Mouse (Mus musculus): ENCODE results near the gene Galnt17. TPM values are rescaled to one million over a fixed set of nuclear protein-coding genes. Genes with fewer than 3 reads are reported as not detected.

Gene Galnt17
- polyA plus RNA-seq, 1 experiment from 2014 or later = 10.5 TPM

GRCm38 (mm10) chr5:131119896-131120295, 188.4 kb downstream of the Galnt17 start:
- H3K9me3 ChIP-seq (replicated peaks) = no peaks in the 10 kb centered on the region
- no peak overlapping the region for H3K4me3 ChIP-seq (replicated peaks)
- H3K36me3 ChIP-seq = no peaks in the 10 kb centered on the region
- peaks cover 7% of the 10 kb centered on the region; the same call in 1 of the 2 replicates for H3K4me1 ChIP-seq
- 85% methylated on average over 4 of the region's 4 CpGs for WGBS
- H3K4me2 ChIP-seq = no peak overlapping the region
- no peak for ATAC-seq (ENCODE audit: low FRiP score)
- no peak overlapping the region for H3K27ac ChIP-seq (replicated peaks)
- H3K27me3 ChIP-seq (replicated peaks) = no peaks in the 10 kb centered on the region
- H3K9ac ChIP-seq (replicated peaks) = no peak overlapping the region

DNA sequence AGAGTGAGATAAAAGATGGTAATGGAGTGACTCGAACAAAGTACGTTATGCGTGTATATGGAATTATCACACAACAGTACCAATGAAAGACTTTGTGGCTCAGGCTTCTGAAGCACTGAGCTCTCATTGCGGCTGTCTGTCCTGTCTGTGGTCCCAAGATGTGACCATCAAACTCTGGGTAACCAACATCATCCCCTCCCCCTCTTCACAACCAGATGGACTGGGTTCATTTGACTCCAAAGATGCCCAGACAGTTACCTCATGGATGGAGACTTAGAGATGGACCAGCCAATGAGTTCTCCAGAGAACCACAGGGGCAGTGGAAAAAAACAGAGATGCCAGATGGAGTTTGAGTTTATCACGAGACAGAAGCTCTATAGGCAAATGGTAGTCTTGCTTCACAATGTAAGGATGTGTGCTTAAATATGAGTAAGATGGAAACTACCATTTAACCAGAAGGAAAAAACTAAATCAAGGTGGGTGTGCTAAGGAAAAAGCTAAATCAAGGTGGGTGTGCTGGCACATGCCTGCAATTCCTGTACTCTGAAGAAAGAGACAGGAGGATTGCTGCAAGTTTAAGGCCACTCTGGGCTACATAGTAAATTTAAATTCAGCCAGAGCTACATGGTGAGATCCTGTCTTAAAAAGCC, 190.8 kb downstream of the Galnt17 start:
- Histone ChIP-seq H3K36me3 (no peaks in the 10 kb centered on the region), H3K4me1 (peaks cover 7% of the 10 kb centered on the region; the same call in 1 of the 2 replicates), H3K9me3 (replicated peaks) (no peaks in the 10 kb centered on the region), H3K9ac (replicated peaks) (no peak overlapping the region), H3K4me3 (replicated peaks) (no peak overlapping the region), H3K27ac (replicated peaks) (no peak overlapping the region), H3K4me2 (no peak overlapping the region), H3K27me3 (replicated peaks) (no peaks in the 10 kb centered on the region)
- WGBS = 90% methylated on average over 5 of the region's 5 CpGs
- no peak for ATAC-seq (ENCODE audit: low FRiP score)

- Histone ChIP-seq H3K9ac (replicated peaks) (no peak overlapping the region), H3K9me3 (replicated peaks) (no peaks in the 10 kb centered on the region), H3K36me3 (peaks cover 5% of the 10 kb centered on the region; the same call in 1 of the 2 replicates), H3K4me3 (replicated peaks) (no peak overlapping the region), H3K4me1 (no peaks in the 10 kb centered on the region), H3K4me2 (no peak overlapping the region), H3K27ac (replicated peaks) (no peak overlapping the region), H3K27me3 (replicated peaks) (no peaks in the 10 kb centered on the region)
- WGBS = 25% methylated on average over 5 of the region's 5 CpGs
- ATAC-seq (ENCODE audit: low FRiP score) = no peak
Observed at GRCm38 (mm10) chr5:131113850-131114470, 194.3 kb downstream of the Galnt17 start.

- no peaks in the 10 kb centered on the region for H3K4me1 ChIP-seq
- no peak overlapping the region for H3K4me3 ChIP-seq (replicated peaks)
- no peaks in the 10 kb centered on the region for H3K9me3 ChIP-seq (replicated peaks)
- no peak overlapping the region for H3K27ac ChIP-seq (replicated peaks)
- 93% methylated on average over 1 of the region's 1 CpGs for WGBS
- no peak overlapping the region for H3K4me2 ChIP-seq
- no peak overlapping the region for H3K9ac ChIP-seq (replicated peaks)
- no peaks in the 10 kb centered on the region for H3K27me3 ChIP-seq (replicated peaks)
- no peak for ATAC-seq (ENCODE audit: low FRiP score)
- H3K36me3 ChIP-seq = peaks cover 5% of the 10 kb centered on the region; the same call in 1 of the 2 replicates
Observed at GRCm38 (mm10) chr5:131107188-131107587, 201.1 kb downstream of the Galnt17 start.

- no peaks in the 10 kb centered on the region for H3K27me3 ChIP-seq (replicated peaks)
- no peak overlapping the region for H3K4me3 ChIP-seq (replicated peaks)
- H3K9ac ChIP-seq (replicated peaks) = no peak overlapping the region
- no peak overlapping the region for H3K27ac ChIP-seq (replicated peaks)
- no peaks in the 10 kb centered on the region for H3K9me3 ChIP-seq (replicated peaks)
- H3K4me1 ChIP-seq = no peaks in the 10 kb centered on the region
- 94% methylated on average over 4 of the region's 4 CpGs for WGBS
- ATAC-seq (ENCODE audit: low FRiP score) = no peak
- H3K36me3 ChIP-seq = no peaks in the 10 kb centered on the region
- H3K4me2 ChIP-seq = no peak overlapping the region
Observed at GRCm38 (mm10) chr5:131096824-131097223, 211.5 kb downstream of the Galnt17 start.

DNA sequence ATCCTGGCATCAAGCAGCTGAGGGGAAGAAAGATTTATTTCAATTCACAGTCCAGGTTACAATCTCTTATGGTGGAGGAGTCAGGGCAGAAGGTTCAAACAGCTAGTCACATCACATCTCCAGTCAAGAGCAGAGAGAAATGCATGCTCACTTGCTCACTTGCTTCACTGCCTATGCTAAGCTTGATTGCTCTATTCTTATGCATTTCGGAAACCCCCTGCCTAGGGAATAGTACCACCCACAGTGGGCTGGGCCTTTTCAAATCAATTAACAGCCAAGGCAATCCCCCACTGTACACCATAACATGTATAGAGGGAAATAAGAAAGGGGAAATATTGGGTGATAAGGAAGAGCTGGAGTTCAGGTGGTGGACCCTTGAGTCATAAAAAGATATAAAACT, 212.7 kb downstream of the Galnt17 start:
- H3K27ac ChIP-seq (replicated peaks) = no peak overlapping the region
- H3K9ac ChIP-seq (replicated peaks) = no peak overlapping the region
- no peak overlapping the region for H3K4me2 ChIP-seq
- no peak for ATAC-seq (ENCODE audit: low FRiP score)
- H3K27me3 ChIP-seq (replicated peaks) = no peaks in the 10 kb centered on the region
- no peaks in the 10 kb centered on the region for H3K4me1 ChIP-seq
- 81% methylated on average over 1 of the region's 1 CpGs for WGBS
- H3K36me3 ChIP-seq = no peaks in the 10 kb centered on the region
- no peak overlapping the region for H3K4me3 ChIP-seq (replicated peaks)
- no peaks in the 10 kb centered on the region for H3K9me3 ChIP-seq (replicated peaks)

GRCm38 (mm10) chr5:131094771-131095170, 213.5 kb downstream of the Galnt17 start:
- no peak overlapping the region for H3K4me2 ChIP-seq
- no peak overlapping the region for H3K27ac ChIP-seq (replicated peaks)
- H3K36me3 ChIP-seq = no peaks in the 10 kb centered on the region
- 16% methylated on average over 1 of the region's 1 CpGs for WGBS
- H3K9me3 ChIP-seq (replicated peaks) = no peaks in the 10 kb centered on the region
- no peaks in the 10 kb centered on the region for H3K27me3 ChIP-seq (replicated peaks)
- no peak overlapping the region for H3K4me3 ChIP-seq (replicated peaks)
- H3K9ac ChIP-seq (replicated peaks) = no peak overlapping the region
- H3K4me1 ChIP-seq = peaks cover 2% of the 10 kb centered on the region; the same call in 1 of the 2 replicates
- no peak for ATAC-seq (ENCODE audit: low FRiP score)

DNA sequence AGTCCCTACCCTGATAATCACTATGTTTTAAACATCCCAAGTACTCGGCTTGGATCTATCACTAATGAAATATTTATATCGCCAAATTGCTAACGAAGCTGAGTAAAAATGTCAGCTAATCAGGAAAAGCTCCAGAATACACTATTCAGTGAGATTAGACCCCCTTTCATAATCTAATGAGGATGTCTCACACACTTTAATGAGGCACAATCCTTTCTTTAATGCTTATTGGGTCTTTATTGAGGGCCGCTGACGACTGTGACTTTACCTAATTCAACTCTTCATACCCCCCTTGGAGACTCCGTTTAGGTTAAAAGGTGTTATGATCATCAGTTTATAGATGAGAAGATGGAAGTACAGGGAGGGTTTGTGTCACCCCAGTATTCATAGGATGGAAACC, 214.2 kb downstream of the Galnt17 start:
- no peak overlapping the region for H3K4me3 ChIP-seq (replicated peaks)
- ATAC-seq (ENCODE audit: low FRiP score) = no peak
- 40% methylated on average over 6 of the region's 6 CpGs for WGBS

DNA sequence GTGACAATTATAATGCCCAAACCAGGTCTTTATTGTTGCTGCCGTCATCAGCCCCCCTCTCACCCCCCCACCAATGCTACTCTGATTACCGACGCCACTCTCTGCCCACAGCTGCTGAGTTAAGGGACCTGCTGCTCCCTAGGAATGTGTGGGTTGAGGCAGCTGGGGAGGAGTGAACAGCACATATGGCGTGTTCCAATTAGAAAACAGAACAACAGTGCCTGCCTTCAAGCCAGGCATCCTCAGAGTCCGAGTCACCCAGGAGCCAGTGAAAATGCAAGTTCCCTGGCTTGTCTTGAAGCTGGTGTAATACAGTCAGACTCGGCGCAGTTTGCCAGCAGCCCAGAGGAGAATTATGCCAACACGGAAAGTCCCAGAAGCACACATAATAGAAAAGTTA, 218.4 kb downstream of the Galnt17 start:
- H3K27me3 ChIP-seq (replicated peaks) = no peaks in the 10 kb centered on the region
- H3K9ac ChIP-seq (replicated peaks) = no peak overlapping the region
- H3K9me3 ChIP-seq (replicated peaks) = no peaks in the 10 kb centered on the region
- H3K27ac ChIP-seq (replicated peaks) = no peak overlapping the region
- 46% methylated on average over 8 of the region's 8 CpGs for WGBS
- no peaks in the 10 kb centered on the region for H3K36me3 ChIP-seq
- H3K4me1 ChIP-seq = peaks cover 9% of the 10 kb centered on the region
- no peak overlapping the region for H3K4me3 ChIP-seq (replicated peaks)
- ATAC-seq (ENCODE audit: low FRiP score) = no peak
- H3K4me2 ChIP-seq = no peak overlapping the region

More for the DNA sequence above, 214.2 kb downstream of the Galnt17 start:
- H3K27ac ChIP-seq (replicated peaks) = no peak overlapping the region
- no peaks in the 10 kb centered on the region for H3K9me3 ChIP-seq (replicated peaks)
- no peak overlapping the region for H3K9ac ChIP-seq (replicated peaks)
- H3K27me3 ChIP-seq (replicated peaks) = no peaks in the 10 kb centered on the region
- peaks cover 4% of the 10 kb centered on the region for H3K4me1 ChIP-seq
- H3K4me2 ChIP-seq = no peak overlapping the region
- no peaks in the 10 kb centered on the region for H3K36me3 ChIP-seq

- no peak overlapping the region for H3K4me2 ChIP-seq
- 47% methylated on average over 11 of the region's 11 CpGs for WGBS
Observed at GRCm38 (mm10) chr5:131088866-131089265, 219.4 kb downstream of the Galnt17 start.

GRCm38 (mm10) chr5:131083072-131083657, 225.1 kb downstream of the Galnt17 start:
- peak overlapping the region; percentile 34 for H3K27ac ChIP-seq (replicated peaks)
- H3K9ac ChIP-seq (replicated peaks) = no peak overlapping the region
- H3K9me3 ChIP-seq (replicated peaks) = no peaks in the 10 kb centered on the region
- peaks cover 18% of the 10 kb centered on the region for H3K4me1 ChIP-seq
- ATAC-seq (ENCODE audit: low FRiP score) = no peak
- WGBS = 25% methylated on average over 14 of the region's 14 CpGs
- H3K36me3 ChIP-seq = no peaks in the 10 kb centered on the region
- H3K27me3 ChIP-seq (replicated peaks) = no peaks in the 10 kb centered on the region
- peak overlapping the region; percentile 2; the same call in 1 of the 2 replicates for H3K4me2 ChIP-seq
- H3K4me3 ChIP-seq (replicated peaks) = no peak overlapping the region

More at GRCm38 (mm10) chr5:131088866-131089265, 219.4 kb downstream of the Galnt17 start:
- no peak overlapping the region for H3K9ac ChIP-seq (replicated peaks)
- ATAC-seq (ENCODE audit: low FRiP score) = no peak
- H3K27me3 ChIP-seq (replicated peaks) = no peaks in the 10 kb centered on the region
- H3K27ac ChIP-seq (replicated peaks) = no peak overlapping the region
- H3K9me3 ChIP-seq (replicated peaks) = no peaks in the 10 kb centered on the region
- no peak overlapping the region for H3K4me3 ChIP-seq (replicated peaks)
- H3K36me3 ChIP-seq = no peaks in the 10 kb centered on the region
- peaks cover 11% of the 10 kb centered on the region for H3K4me1 ChIP-seq

- Histone ChIP-seq H3K4me3 (replicated peaks) (no peak overlapping the region), H3K4me2 (no peak overlapping the region), H3K36me3 (no peaks in the 10 kb centered on the region), H3K9ac (replicated peaks) (no peak overlapping the region), H3K9me3 (replicated peaks) (no peaks in the 10 kb centered on the region), H3K27me3 (replicated peaks) (no peaks in the 10 kb centered on the region), H3K4me1 (peaks cover 4% of the 10 kb centered on the region; the same call in 1 of the 2 replicates), H3K27ac (replicated peaks) (no peak overlapping the region)
- no peak for ATAC-seq (ENCODE audit: low FRiP score)
- 51% methylated on average over 1 of the region's 1 CpGs for WGBS
Observed at GRCm38 (mm10) chr5:131077682-131078081, 230.6 kb downstream of the Galnt17 start.

All from neural tube, embryonic 15.5 days (tissue).